Mouse (Mus musculus): Measurements from ENCODE around the gene Myh15. TPM values are rescaled to one million over a fixed set of nuclear protein-coding genes. Genes with fewer than 3 reads are reported as not detected.
"Not testable (repeated sequence)": the region's sequence is repeated elsewhere in the genome, so short reads cannot be mapped to it uniquely, and the experiment has no call there.

Myh15 gene
- polyA plus RNA-seq, 1 experiment from 2014 or later = not detected

- Histone ChIP-seq H3K4me2 (no peak overlapping the region), H3K4me1 (no peaks in the 10 kb centered on the region), H3K27me3 (replicated peaks) (no peaks in the 10 kb centered on the region), H3K9ac (no peak overlapping the region), H3K4me3 (no peak overlapping the region), H3K27ac (no peak overlapping the region), H3K9me3 (replicated peaks) (no peaks in the 10 kb centered on the region), H3K36me3 (no peaks in the 10 kb centered on the region)
- ATAC-seq = no peak
- 80% methylated on average over 12 of the region's 12 CpGs for WGBS (ENCODE audit: insufficient replicate concordance)
Observed at GRCm38 (mm10) chr16:49167325-49167724, 110.0 kb downstream of the Myh15 start.

DNA sequence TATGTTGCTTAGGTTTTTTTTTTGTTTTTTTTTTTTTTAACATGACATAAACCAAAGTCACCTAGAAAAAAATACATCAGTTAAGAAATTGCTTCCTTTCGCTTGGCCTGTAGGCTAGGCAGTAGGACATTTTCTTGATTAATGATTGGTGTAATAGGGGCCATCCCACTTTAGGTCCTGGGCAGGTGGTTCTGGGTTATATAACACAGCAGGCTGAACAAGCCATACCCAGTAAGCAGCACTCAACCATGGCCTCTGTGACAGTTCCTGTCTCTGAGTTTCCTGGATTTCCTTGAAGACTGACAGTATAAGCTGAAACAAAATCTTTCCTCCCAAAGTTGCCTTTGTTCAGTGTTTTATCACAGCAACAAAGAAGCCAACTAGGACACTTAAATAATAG, 117.8 kb downstream of the Myh15 start:
- no peak for ATAC-seq
- Histone ChIP-seq H3K36me3 (no peaks in the 10 kb centered on the region), H3K4me2 (no peak overlapping the region), H3K9me3 (replicated peaks) (no peaks in the 10 kb centered on the region), H3K27me3 (replicated peaks) (no peaks in the 10 kb centered on the region), H3K27ac (no peak overlapping the region), H3K4me3 (no peak overlapping the region), H3K4me1 (no peaks in the 10 kb centered on the region), H3K9ac (no peak overlapping the region)
- WGBS (ENCODE audit: insufficient replicate concordance) = 45% methylated on average over 1 of the region's 1 CpGs

DNA sequence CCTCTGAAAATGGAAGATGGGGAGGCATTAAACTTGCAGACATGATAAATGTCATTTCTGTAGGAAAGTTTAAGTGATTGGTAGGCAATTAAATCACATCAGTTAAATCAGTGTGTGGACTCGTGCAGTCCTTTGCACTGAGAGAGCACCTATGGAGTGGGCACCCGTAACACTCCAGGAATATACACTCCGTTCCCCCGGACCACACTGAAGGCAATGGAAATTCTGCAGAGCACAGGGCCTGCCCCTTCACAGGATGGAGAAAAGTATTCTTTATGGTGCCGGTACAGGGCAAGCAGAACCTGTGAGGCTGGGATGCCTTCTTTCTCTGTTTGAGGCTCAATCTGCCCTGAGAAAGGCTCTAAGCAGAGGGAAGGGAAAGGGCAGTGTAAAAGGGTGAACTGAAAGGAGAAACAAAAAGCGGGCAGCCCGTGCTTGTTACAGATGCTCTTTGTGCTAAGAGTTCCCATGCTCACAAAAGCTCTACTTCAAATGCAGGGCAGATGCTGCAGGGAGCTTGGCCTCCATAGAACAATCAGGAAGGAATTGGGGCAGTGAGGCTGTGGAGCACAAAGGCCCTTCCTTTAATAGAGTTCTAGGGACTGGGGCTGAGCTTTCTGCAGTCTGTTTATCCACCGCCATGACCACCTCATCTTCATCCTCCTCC, 118.6 kb downstream of the Myh15 start:
- no peaks in the 10 kb centered on the region for H3K36me3 ChIP-seq
- no peak for ATAC-seq
- H3K9me3 ChIP-seq (replicated peaks) = no peaks in the 10 kb centered on the region
- no peak overlapping the region for H3K27ac ChIP-seq
- no peaks in the 10 kb centered on the region for H3K27me3 ChIP-seq (replicated peaks)
- H3K4me2 ChIP-seq = no peak overlapping the region
- no peak overlapping the region for H3K9ac ChIP-seq
- WGBS (ENCODE audit: insufficient replicate concordance) = 75% methylated on average over 8 of the region's 8 CpGs
- no peaks in the 10 kb centered on the region for H3K4me1 ChIP-seq
- no peak overlapping the region for H3K4me3 ChIP-seq

GRCm38 (mm10) chr16:49193521-49193920, 136.2 kb downstream of the Myh15 start:
- no peaks in the 10 kb centered on the region for H3K27me3 ChIP-seq (replicated peaks)
- H3K9ac ChIP-seq = no peak overlapping the region
- no peak overlapping the region for H3K4me2 ChIP-seq
- no peaks in the 10 kb centered on the region for H3K9me3 ChIP-seq (replicated peaks)
- 32% methylated on average over 2 of the region's 2 CpGs for WGBS (ENCODE audit: insufficient replicate concordance)
- H3K4me1 ChIP-seq = no peaks in the 10 kb centered on the region
- H3K36me3 ChIP-seq = no peaks in the 10 kb centered on the region
- ATAC-seq = no peak
- H3K4me3 ChIP-seq = no peak overlapping the region
- H3K27ac ChIP-seq = no peak overlapping the region

- Histone ChIP-seq H3K4me1 (no peaks in the 10 kb centered on the region), H3K9me3 (replicated peaks) (no peaks in the 10 kb centered on the region), H3K9ac (no peak overlapping the region), H3K27ac (no peak overlapping the region), H3K36me3 (no peaks in the 10 kb centered on the region), H3K4me3 (no peak overlapping the region), H3K4me2 (no peak overlapping the region), H3K27me3 (replicated peaks) (no peaks in the 10 kb centered on the region)
- WGBS (ENCODE audit: insufficient replicate concordance) = 55% methylated on average over 2 of the region's 2 CpGs
- ATAC-seq = no peak
Observed at GRCm38 (mm10) chr16:49193986-49194385, 136.7 kb downstream of the Myh15 start.

- no peak for ATAC-seq
- H3K4me3 ChIP-seq = no peak overlapping the region
- H3K9me3 ChIP-seq (replicated peaks) = no peaks in the 10 kb centered on the region
- no peak overlapping the region for H3K4me2 ChIP-seq
- 47% methylated on average over 3 of the region's 3 CpGs for WGBS (ENCODE audit: insufficient replicate concordance)
- H3K27me3 ChIP-seq (replicated peaks) = no peaks in the 10 kb centered on the region
- H3K9ac ChIP-seq = no peak overlapping the region
- no peaks in the 10 kb centered on the region for H3K4me1 ChIP-seq
- H3K36me3 ChIP-seq = no peaks in the 10 kb centered on the region
- no peak overlapping the region for H3K27ac ChIP-seq
Observed at GRCm38 (mm10) chr16:49196290-49196689, 139.0 kb downstream of the Myh15 start.

DNA sequence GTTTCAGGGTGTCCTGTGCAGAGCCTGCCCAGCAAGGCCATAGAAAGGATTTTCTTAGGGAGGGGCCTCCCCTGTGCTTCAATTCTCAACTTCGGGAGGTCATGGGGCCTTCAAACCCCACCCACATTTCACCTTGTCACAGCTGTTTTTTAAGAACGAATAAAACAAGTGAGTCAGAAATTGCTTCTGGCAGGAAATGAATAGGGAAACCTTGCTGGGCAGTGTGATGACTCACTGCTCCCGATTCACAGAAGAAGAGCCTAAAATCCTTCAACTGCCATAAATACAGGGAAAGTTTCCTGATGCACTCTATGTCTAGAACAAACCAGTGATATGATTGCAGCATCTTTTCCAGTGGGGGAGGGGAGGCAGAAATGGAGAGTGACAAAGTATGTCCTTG, 140.7 kb downstream of the Myh15 start:
- H3K9ac ChIP-seq = no peak overlapping the region
- no peaks in the 10 kb centered on the region for H3K27me3 ChIP-seq (replicated peaks)
- no peak for ATAC-seq
- 30% methylated on average over 3 of the region's 3 CpGs for WGBS (ENCODE audit: insufficient replicate concordance)
- no peak overlapping the region for H3K4me3 ChIP-seq
- no peak overlapping the region for H3K27ac ChIP-seq
- no peaks in the 10 kb centered on the region for H3K4me1 ChIP-seq
- H3K9me3 ChIP-seq (replicated peaks) = no peaks in the 10 kb centered on the region
- no peak overlapping the region for H3K4me2 ChIP-seq
- H3K36me3 ChIP-seq = no peaks in the 10 kb centered on the region

GRCm38 (mm10) chr16:49223733-49224132, 166.4 kb downstream of the Myh15 start:
- H3K36me3 ChIP-seq = no peaks in the 10 kb centered on the region
- ATAC-seq = no peak
- no peaks in the 10 kb centered on the region for H3K9me3 ChIP-seq (replicated peaks)
- no peak overlapping the region for H3K4me2 ChIP-seq
- no peak overlapping the region for H3K27ac ChIP-seq
- no peaks in the 10 kb centered on the region for H3K4me1 ChIP-seq
- H3K9ac ChIP-seq = no peak overlapping the region
- no peak overlapping the region for H3K4me3 ChIP-seq
- 64% methylated on average over 8 of the region's 8 CpGs for WGBS (ENCODE audit: insufficient replicate concordance)
- no peaks in the 10 kb centered on the region for H3K27me3 ChIP-seq (replicated peaks)

- H3K4me3 ChIP-seq; H3K4me1 ChIP-seq; H3K9me3 ChIP-seq (replicated peaks); H3K9ac ChIP-seq; ATAC-seq; H3K27ac ChIP-seq; H3K27me3 ChIP-seq (replicated peaks); H3K4me2 ChIP-seq; H3K36me3 ChIP-seq: not testable (repeated sequence)
- WGBS (ENCODE audit: insufficient replicate concordance) = 73% methylated on average over 1 of the region's 1 CpGs
Observed at GRCm38 (mm10) chr16:49243517-49243916, 186.2 kb downstream of the Myh15 start.

Other genes with a start within 250 kb of the Myh15 start
- gene Retnlb, start 240.6 kb upstream of the Myh15 start, polyA plus RNA-seq (2016; fragmentation: Nextera tagmentation; extraction: Ambion mirVana) = not detected in 2 replicates
- not detected in 2 replicates for gene Retnla, start 214.9 kb upstream of the Myh15 start, polyA plus RNA-seq (2016; fragmentation: Nextera tagmentation; extraction: Ambion mirVana)
- gene Retnlg, start 184.9 kb upstream of the Myh15 start, polyA plus RNA-seq (2016; fragmentation: Nextera tagmentation; extraction: Ambion mirVana) = 1.1 and 1.4 TPM in 2 replicates
- 11.4 and 12.3 TPM in 2 replicates for gene Dzip3, start 63.3 kb upstream of the Myh15 start, polyA plus RNA-seq (2016; fragmentation: Nextera tagmentation; extraction: Ambion mirVana)
- gene Cip2a, start 63.3 kb upstream of the Myh15 start, polyA plus RNA-seq (2016; fragmentation: Nextera tagmentation; extraction: Ambion mirVana) = 24.1 and 24.7 TPM in 2 replicates

Measured in liver, embryonic 12.5 days (tissue).